Mouse (Mus musculus): Measurements from ENCODE around the gene Taf15. TPM values are rescaled to one million over a fixed set of nuclear protein-coding genes. Genes with fewer than 3 reads are reported as not detected.

The Taf15 gene
- polyA plus RNA-seq, 1 experiment from 2014 or later: 17.6 TPM

DNA sequence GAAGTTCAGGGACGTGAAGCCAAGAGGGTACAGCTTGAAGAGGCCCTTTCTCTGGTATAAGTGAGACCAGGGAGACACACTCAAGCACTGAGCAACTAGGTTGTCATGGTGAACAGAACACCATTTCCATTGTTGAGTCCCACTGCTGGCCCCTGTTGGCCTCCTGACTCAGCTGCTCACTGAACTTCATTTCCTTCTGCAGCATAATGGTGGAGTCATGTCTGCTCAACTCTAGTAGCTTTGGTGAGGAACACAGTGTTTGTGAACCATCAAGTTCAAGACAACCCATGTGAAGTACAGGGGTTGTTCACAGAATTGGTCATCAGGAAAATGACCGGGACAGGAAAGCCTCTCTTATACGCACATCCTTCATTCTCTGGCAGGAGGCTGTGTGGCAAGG, 49.2 kb downstream of the Taf15 start, which contains the start of gene Heatr9:
Gene Heatr9 (minus strand): TSS at position 101 of the 400 bp plus-strand sequence.
- H3K4me3 ChIP-seq (replicated peaks): no peak within 1 kb of the TSS
- H3K27me3 ChIP-seq: no peaks in the 10 kb centered on the region
- 85% methylated on average over 3 of the region's 3 CpGs for WGBS
- no peak within 1 kb of the TSS for H3K27ac ChIP-seq
- no peak within 1 kb of the TSS for H3K9ac ChIP-seq (replicated peaks)
- no peaks in the 10 kb centered on the region for H3K9me3 ChIP-seq
- no peaks in the 10 kb centered on the region for H3K4me1 ChIP-seq (replicated peaks)
- no peak for ATAC-seq
- no peak within 1 kb of the TSS for H3K4me2 ChIP-seq (replicated peaks)
- 0 out of 2 replicates have a peak, but pooled peaks cover 4% of the 10 kb centered on the region for H3K36me3 ChIP-seq

DNA sequence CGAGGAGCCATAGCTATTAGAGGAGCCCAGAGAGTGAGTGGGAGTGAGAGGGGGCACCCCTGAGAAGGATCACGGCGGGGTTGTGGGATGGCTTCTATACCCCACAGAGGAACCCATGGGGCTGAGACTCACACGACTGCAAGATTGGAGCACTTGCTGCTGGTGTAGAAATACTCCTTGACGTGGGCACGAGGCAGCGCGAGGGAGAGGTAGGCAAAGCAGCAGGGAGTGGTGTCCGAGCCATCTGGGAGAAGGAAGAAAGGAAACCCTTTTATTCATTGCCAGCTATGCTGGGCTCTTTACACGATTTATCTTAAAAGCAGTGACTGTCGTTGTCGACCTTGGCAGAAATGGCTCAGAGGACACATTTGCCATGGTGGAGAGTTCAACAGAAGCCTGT, 56.1 kb downstream of the Taf15 start:
- Histone ChIP-seq H3K4me1 (replicated peaks) (no peaks in the 10 kb centered on the region), H3K36me3 (no peaks in the 10 kb centered on the region), H3K4me3 (replicated peaks) (no peak overlapping the region), H3K9ac (replicated peaks) (no peak overlapping the region), H3K4me2 (replicated peaks) (no peak overlapping the region), H3K27ac (no peak overlapping the region), H3K27me3 (no peaks in the 10 kb centered on the region), H3K9me3 (no peaks in the 10 kb centered on the region)
- ATAC-seq: no peak
- 74% methylated on average over 12 of the region's 12 CpGs for WGBS

DNA sequence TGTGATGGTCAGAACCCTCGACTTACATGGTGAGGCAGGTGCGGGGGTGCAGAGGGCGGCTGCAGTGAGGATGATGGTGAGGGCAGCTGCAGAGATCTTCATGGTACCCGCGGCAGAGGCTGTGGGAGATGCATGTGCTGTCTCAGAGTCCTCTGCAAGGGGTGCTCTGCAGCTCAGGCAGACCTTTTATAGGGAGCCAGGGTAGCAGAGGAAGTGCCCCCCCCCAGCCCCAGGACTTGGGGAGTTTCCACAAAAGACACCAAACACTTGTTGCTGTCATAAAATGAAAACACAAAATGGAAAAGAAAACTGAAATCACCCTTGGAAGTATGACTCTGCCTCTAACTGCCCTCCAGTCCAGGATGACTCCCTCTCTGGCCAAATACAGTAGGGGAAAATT, 57.5 kb downstream of the Taf15 start, which contains the start of gene Ccl5:
Gene Ccl5 (minus strand): TSS at position 159 of the 400 bp plus-strand sequence.
- no peak within 1 kb of the TSS for H3K4me3 ChIP-seq (replicated peaks)
- no peak within 1 kb of the TSS for H3K27ac ChIP-seq
- WGBS: 90% methylated on average over 5 of the region's 5 CpGs
- H3K36me3 ChIP-seq: no peaks in the 10 kb centered on the region
- no peaks in the 10 kb centered on the region for H3K27me3 ChIP-seq
- H3K4me1 ChIP-seq (replicated peaks): no peaks in the 10 kb centered on the region
- H3K9me3 ChIP-seq: no peaks in the 10 kb centered on the region
- H3K4me2 ChIP-seq (replicated peaks): no peak within 1 kb of the TSS
- no peak within 1 kb of the TSS for H3K9ac ChIP-seq (replicated peaks)
- no peak for ATAC-seq

DNA sequence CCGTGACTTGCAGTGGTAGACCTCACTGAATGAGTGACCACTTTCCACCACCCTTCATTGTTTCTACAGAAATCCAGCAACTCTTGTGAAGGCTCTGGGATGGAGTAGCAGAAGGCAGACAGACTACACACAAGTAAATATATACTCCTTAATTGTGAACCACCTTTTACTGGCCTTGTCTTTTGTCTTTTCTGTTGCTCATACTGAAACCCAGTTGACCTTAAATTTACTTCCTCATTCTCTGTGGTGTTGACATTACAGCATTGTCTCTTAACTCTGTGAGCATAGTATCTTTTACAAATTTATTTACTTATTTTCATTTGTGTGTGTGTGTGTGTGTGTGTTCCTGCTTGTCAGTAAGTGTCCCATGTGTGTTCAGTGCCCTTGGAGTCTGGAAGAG, 60.3 kb downstream of the Taf15 start:
- Histone ChIP-seq H3K27ac (no peak overlapping the region), H3K4me2 (replicated peaks) (no peak overlapping the region), H3K4me3 (replicated peaks) (no peak overlapping the region), H3K9ac (replicated peaks) (no peak overlapping the region), H3K27me3 (no peaks in the 10 kb centered on the region), H3K4me1 (replicated peaks) (no peaks in the 10 kb centered on the region), H3K9me3 (no peaks in the 10 kb centered on the region), H3K36me3 (no peaks in the 10 kb centered on the region)
- no peak for ATAC-seq
- 92% methylated on average over 1 of the region's 1 CpGs for WGBS

DNA sequence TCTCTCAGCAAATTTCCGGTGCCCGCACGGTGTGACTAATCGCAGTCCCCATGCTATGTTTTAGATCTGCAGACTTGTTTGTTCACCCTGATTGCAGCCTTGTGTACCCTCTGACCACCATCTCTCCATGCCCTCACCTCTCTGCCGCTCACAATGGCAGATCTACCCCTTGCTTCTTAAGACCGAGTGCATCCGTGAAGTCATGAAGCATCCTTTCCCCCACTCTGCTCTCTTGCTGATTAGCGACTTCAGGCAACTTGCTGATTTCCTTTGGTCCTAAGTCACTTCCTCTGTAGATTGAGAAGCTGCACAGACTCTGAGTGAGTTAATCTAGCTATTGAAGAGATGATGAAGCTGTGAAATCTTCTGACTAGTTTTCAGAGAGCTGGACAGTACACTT, 61.3 kb downstream of the Taf15 start:
- Histone ChIP-seq H3K4me1 (replicated peaks) (no peaks in the 10 kb centered on the region), H3K4me3 (replicated peaks) (no peak overlapping the region), H3K9ac (replicated peaks) (no peak overlapping the region), H3K4me2 (replicated peaks) (no peak overlapping the region), H3K9me3 (no peaks in the 10 kb centered on the region), H3K27ac (no peak overlapping the region), H3K36me3 (no peaks in the 10 kb centered on the region), H3K27me3 (no peaks in the 10 kb centered on the region)
- 85% methylated on average over 8 of the region's 8 CpGs for WGBS
- ATAC-seq: no peak

DNA sequence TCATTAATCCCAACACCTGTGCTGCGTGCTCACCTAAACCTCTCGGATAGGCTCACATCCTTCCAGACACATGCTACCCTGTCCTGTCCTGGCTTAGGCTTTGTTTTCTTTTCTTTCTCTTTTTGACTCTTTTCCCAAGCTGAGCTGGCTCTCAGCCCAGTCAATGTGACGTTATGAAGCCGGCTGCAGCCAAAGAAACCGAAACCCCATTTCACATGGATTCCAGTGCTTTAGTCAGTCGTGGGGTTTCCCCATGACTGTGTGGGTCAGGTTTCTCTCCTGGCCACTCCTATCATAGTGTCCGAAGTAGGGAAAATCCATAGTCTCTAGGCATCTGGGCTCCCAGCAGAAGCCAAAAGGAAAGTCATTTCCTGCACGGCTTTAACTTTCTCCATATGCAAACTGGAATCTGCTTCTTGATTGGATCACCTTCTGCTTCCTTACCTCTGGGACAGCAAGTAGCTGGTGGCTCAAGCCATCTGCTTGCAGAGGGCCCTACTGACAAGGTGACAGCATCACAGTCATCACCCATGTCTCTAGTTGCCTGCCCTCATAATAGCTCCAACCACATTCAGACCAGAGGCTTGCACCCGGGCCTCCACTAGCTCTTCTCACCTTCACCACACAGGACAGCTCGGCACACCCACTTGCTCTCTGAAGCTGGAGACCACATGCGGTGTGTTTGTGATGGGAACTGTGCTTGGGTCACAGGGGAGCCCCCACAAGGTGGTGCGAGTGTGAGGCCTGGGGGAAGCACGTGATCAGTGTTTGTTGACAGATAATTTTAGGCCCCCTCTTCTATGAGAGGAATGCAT, 61.9 kb downstream of the Taf15 start:
- no peak overlapping the region for H3K9ac ChIP-seq (replicated peaks)
- 66% methylated on average over 13 of the region's 13 CpGs for WGBS
- no peaks in the 10 kb centered on the region for H3K9me3 ChIP-seq
- no peak overlapping the region for H3K4me2 ChIP-seq (replicated peaks)
- H3K36me3 ChIP-seq: no peaks in the 10 kb centered on the region
- 0 out of 2 replicates have a peak, but pooled peaks have one; percentile 24 for ATAC-seq
- no peaks in the 10 kb centered on the region for H3K4me1 ChIP-seq (replicated peaks)
- H3K27me3 ChIP-seq: no peaks in the 10 kb centered on the region
- no peak overlapping the region for H3K27ac ChIP-seq
- no peak overlapping the region for H3K4me3 ChIP-seq (replicated peaks)

DNA sequence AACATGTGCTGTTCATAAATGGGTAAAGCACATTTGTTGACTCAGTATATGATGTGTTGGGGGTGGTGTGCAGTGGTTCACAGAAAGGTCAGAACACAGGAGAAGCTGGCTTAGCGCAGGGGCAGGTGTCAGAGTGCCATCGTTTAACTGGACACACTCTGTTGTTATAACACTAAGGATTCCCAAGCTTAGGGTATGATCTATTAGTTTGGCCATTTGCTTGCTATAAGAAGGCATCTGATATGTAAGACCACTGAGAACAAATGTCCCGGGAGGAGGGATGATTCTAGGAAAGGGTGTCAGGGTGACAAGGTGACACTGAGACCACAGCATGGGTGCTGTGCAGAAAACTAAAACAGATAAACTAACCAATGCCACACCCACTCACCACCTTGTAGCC, 63.9 kb downstream of the Taf15 start:
- Histone ChIP-seq H3K27ac (no peak overlapping the region), H3K9me3 (no peaks in the 10 kb centered on the region), H3K4me1 (replicated peaks) (no peaks in the 10 kb centered on the region), H3K36me3 (no peaks in the 10 kb centered on the region), H3K4me3 (replicated peaks) (no peak overlapping the region), H3K9ac (replicated peaks) (no peak overlapping the region), H3K27me3 (no peaks in the 10 kb centered on the region), H3K4me2 (replicated peaks) (no peak overlapping the region)
- WGBS: 93% methylated on average over 3 of the region's 3 CpGs
- no peak for ATAC-seq

DNA sequence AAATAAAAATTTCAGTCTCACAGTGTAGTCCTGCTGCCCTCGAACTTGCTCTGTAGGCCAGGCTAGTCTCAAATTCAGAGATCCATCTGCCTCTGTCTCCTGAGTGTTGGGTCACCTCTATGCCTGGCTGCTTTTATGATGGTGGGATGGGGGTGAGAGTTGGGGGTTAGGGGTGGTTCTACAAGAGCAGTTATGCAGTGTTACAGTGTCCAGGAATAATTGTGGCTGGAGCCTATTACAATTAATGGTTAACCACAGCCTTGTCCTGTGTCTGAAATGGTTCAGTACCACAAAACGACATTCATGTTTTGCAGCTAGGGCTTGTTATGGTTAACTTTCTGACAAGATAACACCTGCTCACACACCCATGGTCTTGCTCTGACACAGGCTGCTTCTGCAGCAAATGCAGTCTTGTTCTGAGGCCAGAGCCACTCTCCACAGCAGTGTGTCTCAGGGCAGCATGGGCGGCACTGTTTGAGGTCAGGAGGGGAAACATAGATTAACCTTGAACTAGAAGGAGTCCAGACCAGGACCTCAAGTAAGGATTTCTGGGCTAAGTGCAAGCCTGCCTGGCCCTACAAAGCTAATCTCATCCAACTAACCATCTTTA, 65.9 kb downstream of the Taf15 start:
- Histone ChIP-seq H3K9ac (replicated peaks) (no peak overlapping the region), H3K27me3 (no peaks in the 10 kb centered on the region), H3K9me3 (no peaks in the 10 kb centered on the region), H3K36me3 (no peaks in the 10 kb centered on the region), H3K27ac (no peak overlapping the region), H3K4me3 (replicated peaks) (no peak overlapping the region), H3K4me1 (replicated peaks) (no peaks in the 10 kb centered on the region), H3K4me2 (replicated peaks) (no peak overlapping the region)
- no peak for ATAC-seq
- 85% methylated on average over 3 of the region's 3 CpGs for WGBS

DNA sequence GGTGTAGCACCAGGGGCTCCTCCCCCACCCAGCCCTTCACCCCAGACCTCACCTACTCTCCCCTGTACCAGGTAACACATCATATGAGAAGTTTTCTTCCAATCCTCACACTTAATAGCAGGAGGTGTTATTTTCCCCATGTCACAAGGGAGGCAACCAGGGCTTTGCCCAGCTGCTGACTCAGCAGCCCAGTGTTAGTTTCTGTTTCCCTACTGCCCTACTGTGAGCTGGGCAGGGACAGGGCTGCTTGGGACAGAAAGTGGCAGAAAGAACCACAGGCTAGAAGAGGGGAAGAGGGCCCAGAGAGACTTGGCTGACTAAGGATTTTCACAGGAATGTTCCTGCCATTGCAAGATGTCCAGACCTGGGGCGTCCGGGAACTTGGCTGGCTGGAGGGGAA, 68.0 kb downstream of the Taf15 start:
- no peak overlapping the region for H3K27ac ChIP-seq
- H3K4me1 ChIP-seq (replicated peaks): no peaks in the 10 kb centered on the region
- WGBS: 82% methylated on average over 2 of the region's 2 CpGs
- H3K36me3 ChIP-seq: no peaks in the 10 kb centered on the region
- no peak for ATAC-seq
- H3K4me3 ChIP-seq (replicated peaks): no peak overlapping the region
- H3K9me3 ChIP-seq: no peaks in the 10 kb centered on the region
- H3K27me3 ChIP-seq: no peaks in the 10 kb centered on the region
- H3K4me2 ChIP-seq (replicated peaks): no peak overlapping the region
- H3K9ac ChIP-seq (replicated peaks): no peak overlapping the region

DNA sequence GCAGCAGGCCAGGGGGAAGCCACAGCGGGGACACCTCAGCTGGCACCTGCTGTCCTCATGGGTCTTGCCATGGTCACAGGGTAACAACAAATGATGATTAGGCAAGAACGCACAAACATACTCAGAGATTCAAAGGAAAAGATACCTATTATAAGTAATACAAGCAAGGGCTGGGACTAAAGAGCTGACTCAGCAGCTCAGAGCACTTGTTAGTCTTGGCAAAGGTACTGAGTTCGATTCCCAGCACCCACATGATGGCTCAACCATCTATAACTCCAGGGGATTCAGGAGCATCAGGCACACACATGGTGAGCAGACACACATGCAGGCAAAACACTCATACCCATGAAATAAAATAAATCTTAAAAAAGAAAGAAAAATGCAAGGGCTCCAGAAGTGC, 68.5 kb downstream of the Taf15 start:
- Histone ChIP-seq H3K4me1 (replicated peaks) (no peaks in the 10 kb centered on the region), H3K9me3 (no peaks in the 10 kb centered on the region), H3K4me2 (replicated peaks) (no peak overlapping the region), H3K9ac (replicated peaks) (no peak overlapping the region), H3K27me3 (no peaks in the 10 kb centered on the region), H3K36me3 (no peaks in the 10 kb centered on the region), H3K4me3 (replicated peaks) (no peak overlapping the region), H3K27ac (no peak overlapping the region)
- no peak for ATAC-seq
- WGBS: 86% methylated on average over 3 of the region's 3 CpGs

DNA sequence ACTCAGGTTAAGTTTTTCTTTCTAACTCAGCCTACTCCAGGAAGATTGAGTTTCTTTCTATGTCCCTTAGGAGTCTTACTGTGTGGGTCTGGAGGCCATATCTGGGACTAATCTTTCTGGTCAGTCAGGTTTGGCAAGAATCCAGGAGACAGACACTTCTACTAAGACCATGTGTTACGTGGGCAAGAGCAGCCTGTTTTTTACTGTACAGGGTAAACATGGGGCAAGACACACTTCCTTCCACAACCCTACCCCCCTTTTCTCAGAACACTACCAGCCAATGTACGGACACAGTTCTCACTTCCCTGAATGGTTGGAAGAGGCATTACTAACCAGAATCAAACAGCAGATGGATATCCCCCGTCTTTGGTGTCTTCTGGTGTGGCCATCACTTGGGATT, 71.3 kb downstream of the Taf15 start:
- H3K4me1 ChIP-seq (replicated peaks): no peaks in the 10 kb centered on the region
- H3K9me3 ChIP-seq: no peaks in the 10 kb centered on the region
- H3K4me3 ChIP-seq (replicated peaks): no peak overlapping the region
- no peak overlapping the region for H3K27ac ChIP-seq
- WGBS: 89% methylated on average over 3 of the region's 3 CpGs
- H3K9ac ChIP-seq (replicated peaks): no peak overlapping the region
- H3K36me3 ChIP-seq: no peaks in the 10 kb centered on the region
- no peaks in the 10 kb centered on the region for H3K27me3 ChIP-seq
- ATAC-seq: no peak
- H3K4me2 ChIP-seq (replicated peaks): no peak overlapping the region

DNA sequence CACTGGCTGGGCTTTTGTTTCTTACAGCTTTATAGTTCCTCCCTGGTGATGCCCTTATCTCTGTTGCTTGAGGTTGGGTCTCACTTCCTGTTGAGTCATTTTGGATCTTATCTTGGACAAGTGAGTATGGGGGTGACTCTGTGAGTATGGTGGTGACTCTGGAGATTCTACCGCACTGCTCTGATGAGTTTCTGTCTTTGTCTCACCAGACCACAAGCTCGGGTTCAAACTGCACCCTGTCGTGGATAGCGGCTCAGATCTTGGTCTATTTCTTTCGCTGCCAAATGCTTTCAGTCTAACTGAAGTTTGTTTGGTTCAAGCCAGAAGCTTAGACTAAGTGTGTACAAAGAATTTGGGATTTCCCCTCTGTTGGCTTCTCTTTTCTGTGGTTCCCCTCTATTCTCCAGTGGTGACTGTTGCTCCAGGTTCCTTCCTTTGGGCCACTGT, 77.3 kb downstream of the Taf15 start:
- H3K27me3 ChIP-seq: no peaks in the 10 kb centered on the region
- ATAC-seq: no peak
- H3K4me2 ChIP-seq (replicated peaks): no peak overlapping the region
- no peaks in the 10 kb centered on the region for H3K9me3 ChIP-seq
- WGBS: 92% methylated on average over 5 of the region's 5 CpGs
- H3K4me1 ChIP-seq (replicated peaks): no peaks in the 10 kb centered on the region
- H3K9ac ChIP-seq (replicated peaks): no peak overlapping the region
- no peak overlapping the region for H3K4me3 ChIP-seq (replicated peaks)
- no peak overlapping the region for H3K27ac ChIP-seq
- no peaks in the 10 kb centered on the region for H3K36me3 ChIP-seq
